Mouse (Mus musculus): Measurements from ENCODE around the gene Lce1i. TPM values are rescaled to one million over a fixed set of nuclear protein-coding genes. Genes with fewer than 3 reads are reported as not detected.
"Not testable (repeated sequence)": the region's sequence is repeated elsewhere in the genome, so short reads cannot be mapped to it uniquely, and the experiment has no call there.

Gene Lce1i
- not detected in 2 replicates for polyA plus RNA-seq (2012; ENCODE audit: insufficient read depth, insufficient read length, missing spikeins)

DNA sequence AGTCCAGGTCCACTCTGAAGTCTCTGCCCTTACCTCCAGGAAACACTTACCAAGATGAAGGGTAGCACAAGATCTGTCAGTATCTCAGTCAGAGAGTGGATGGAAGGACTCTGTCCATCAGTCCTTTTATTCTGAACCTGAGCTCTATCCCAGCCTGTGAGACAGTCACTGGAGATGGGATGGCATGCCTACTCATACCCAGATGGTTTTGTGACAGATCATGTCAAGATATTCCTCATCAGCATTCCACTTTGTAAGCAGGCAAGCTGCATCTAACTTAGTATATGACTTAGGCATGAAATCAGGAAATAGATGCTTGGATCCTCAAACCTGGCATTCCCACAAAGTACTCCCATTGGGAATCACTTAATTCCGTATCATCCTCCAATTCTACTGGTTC is at the start of gene Lce1i:
TSS of gene Lce1i (minus strand) at position 101 of the 400 bp plus-strand sequence.
- no peaks in the 10 kb centered on the region for H3K4me1 ChIP-seq (ENCODE audit: control insufficient read depth, insufficient read depth, low read length)
- no peak for TF ChIP-seq POLR2A (IDR thresholded peaks at IDR 0.05; ENCODE audit: borderline replicate concordance, low read depth, low read length)
- TF ChIP-seq CTCF (IDR thresholded peaks at IDR 0.05; ENCODE audit: low read depth, low read length), result no peak
- H3K4me3 ChIP-seq (ENCODE audit: insufficient read depth, low read length), result no peak within 1 kb of the TSS
- H3K27ac ChIP-seq (ENCODE audit: insufficient read depth, low read depth, low read length), result no peak within 1 kb of the TSS

DNA sequence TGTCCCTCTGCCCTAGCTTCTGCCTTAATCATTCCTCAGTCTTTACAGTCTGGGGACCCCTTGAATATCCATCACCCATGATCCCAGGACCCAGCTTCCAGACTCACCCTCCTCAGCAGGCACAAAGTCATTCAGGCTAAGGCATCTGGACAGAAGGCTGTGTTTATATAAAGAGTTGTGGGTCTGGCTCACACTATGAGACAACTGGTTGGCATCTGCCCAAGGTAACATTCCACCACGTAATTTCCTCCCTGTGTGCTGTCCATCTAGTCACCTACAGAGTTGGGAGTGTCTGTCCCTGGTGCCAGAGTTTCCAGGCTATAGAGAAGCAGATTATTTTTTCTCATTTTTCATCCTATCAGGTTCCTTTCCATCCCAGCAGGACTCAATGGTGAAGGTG is 48.4 kb upstream of the Lce1i start, which contains the start of gene Kprp:
TSS of gene Kprp (minus strand) at position 140 of the 400 bp plus-strand sequence.
- no peak within 1 kb of the TSS for H3K4me3 ChIP-seq (ENCODE audit: insufficient read depth, low read length)
- no peaks in the 10 kb centered on the region for H3K4me1 ChIP-seq (ENCODE audit: control insufficient read depth, insufficient read depth, low read length)
- TF ChIP-seq POLR2A (IDR thresholded peaks at IDR 0.05; ENCODE audit: borderline replicate concordance, low read depth, low read length) (no peak), CTCF (IDR thresholded peaks at IDR 0.05; ENCODE audit: low read depth, low read length) (no peak)
- no peak within 1 kb of the TSS for H3K27ac ChIP-seq (ENCODE audit: insufficient read depth, low read depth, low read length)

DNA sequence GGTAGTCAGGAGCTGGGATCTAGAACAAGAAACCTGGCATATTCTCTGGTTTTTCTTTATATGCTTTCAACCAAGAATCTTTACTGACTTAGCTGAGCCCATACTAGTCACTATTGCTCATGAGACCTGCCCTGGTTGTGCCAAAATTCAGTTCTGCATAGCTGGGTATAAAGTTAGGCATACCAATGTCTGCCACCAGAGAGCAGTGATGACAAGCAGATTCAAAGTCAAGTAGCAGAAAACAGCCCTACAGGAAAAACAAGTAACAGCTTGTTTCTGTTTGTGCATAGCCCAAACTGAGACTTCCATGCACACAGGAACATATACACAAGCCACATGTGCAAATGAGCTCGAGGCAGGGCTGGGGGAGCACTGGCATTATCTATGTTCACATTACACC is 47.1 kb upstream of the Lce1i start:
- no peaks in the 10 kb centered on the region for H3K4me1 ChIP-seq (ENCODE audit: control insufficient read depth, insufficient read depth, low read length)
- TF ChIP-seq POLR2A (IDR thresholded peaks at IDR 0.05; ENCODE audit: borderline replicate concordance, low read depth, low read length) (no peak), CTCF (IDR thresholded peaks at IDR 0.05; ENCODE audit: low read depth, low read length) (no peak)
- no peak overlapping the region for H3K4me3 ChIP-seq (ENCODE audit: insufficient read depth, low read length)
- H3K27ac ChIP-seq (ENCODE audit: insufficient read depth, low read depth, low read length), result no peak overlapping the region

DNA sequence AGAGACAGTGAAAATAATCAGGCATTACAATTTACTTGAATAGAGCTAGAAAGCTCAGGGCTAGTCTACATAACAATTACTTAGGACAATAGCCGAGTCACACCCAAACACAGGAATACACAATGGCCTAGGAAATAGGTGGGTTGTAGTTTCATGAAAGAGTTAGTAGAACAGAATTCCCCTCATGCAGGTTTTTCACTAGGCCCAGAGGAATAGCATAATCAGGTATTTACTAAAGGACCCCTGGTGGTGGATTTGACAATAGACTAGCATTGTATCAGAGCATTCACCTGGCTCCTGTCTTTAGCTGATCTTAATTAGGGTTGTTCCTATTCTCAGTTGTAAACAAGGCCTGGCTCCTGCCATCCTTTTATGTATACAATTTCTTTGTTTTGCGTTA is 37.3 kb upstream of the Lce1i start:
- H3K27ac ChIP-seq (ENCODE audit: insufficient read depth, low read depth, low read length); H3K4me3 ChIP-seq (ENCODE audit: insufficient read depth, low read length); H3K4me1 ChIP-seq (ENCODE audit: control insufficient read depth, insufficient read depth, low read length): not testable (repeated sequence)

DNA sequence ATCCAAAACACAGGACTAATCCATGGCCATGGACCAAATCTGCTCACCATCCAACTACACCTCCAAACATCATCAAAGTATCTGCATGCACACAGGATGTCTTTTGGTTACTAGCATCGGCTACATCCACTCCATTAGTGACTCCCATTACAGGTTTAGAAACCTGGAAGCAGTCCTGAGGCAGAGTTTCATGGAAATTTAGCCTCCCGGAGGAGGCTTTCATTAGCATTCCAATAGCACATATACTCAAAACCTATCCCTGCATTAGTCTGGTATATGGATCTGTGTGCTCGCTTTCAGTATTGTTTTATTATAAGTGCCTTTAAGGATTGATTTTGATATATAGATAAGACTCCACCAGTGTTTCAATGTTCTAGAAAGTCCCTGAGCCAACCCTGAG is 36.9 kb upstream of the Lce1i start:
- Histone ChIP-seq H3K4me1 (ENCODE audit: control insufficient read depth, insufficient read depth, low read length) (no peaks in the 10 kb centered on the region), H3K4me3 (ENCODE audit: insufficient read depth, low read length) (no peak overlapping the region), H3K27ac (ENCODE audit: insufficient read depth, low read depth, low read length) (no peak overlapping the region)
- TF ChIP-seq POLR2A (IDR thresholded peaks at IDR 0.05; ENCODE audit: borderline replicate concordance, low read depth, low read length) (no peak), CTCF (IDR thresholded peaks at IDR 0.05; ENCODE audit: low read depth, low read length) (no peak)

DNA sequence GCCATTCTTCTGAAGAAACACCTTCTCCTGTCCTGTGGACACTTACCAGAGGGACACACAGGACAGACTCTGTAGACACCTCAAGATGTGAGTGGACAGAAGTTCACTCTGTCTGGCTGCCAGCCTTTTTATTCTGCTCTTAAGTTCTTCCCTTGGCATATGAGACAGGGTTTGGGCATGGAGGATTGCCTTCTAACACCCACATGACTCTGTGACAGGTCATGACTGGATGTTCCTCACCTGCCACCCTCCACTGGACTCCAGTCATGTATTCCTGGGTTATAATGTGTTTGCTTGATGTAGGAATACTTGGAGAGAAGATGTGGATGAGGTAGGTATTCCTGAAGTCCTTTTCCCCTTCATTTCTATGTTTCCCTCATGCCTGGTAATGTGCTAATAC is 29.1 kb upstream of the Lce1i start, which contains the start of gene Lce1k:
TSS of gene Lce1k (minus strand) at position 101 of the 400 bp plus-strand sequence.
- no peak within 1 kb of the TSS for H3K4me3 ChIP-seq (ENCODE audit: insufficient read depth, low read length)
- TF ChIP-seq CTCF (IDR thresholded peaks at IDR 0.05; ENCODE audit: low read depth, low read length) (no peak), POLR2A (IDR thresholded peaks at IDR 0.05; ENCODE audit: borderline replicate concordance, low read depth, low read length) (no peak)
- H3K27ac ChIP-seq (ENCODE audit: insufficient read depth, low read depth, low read length), result no peak within 1 kb of the TSS
- no peaks in the 10 kb centered on the region for H3K4me1 ChIP-seq (ENCODE audit: control insufficient read depth, insufficient read depth, low read length)

DNA sequence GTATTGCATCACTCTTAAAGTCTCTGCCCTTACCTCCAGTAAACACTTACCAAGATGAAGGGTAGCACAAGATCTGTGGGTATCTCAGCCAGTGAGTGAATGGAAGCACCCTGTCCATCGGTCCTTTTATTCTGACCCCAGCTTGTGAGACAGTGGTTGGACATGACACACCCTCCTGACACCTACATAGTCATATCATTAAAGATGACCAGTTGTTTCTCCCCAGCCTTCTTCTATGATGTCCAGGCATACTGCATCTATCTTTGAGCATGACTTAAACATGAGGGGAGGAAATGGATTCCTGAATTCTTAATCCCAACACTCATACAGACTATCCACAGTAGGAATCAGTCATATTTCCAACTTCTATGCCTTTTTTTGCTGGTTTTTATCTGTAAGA is 11.7 kb upstream of the Lce1i start, which contains the start of gene Lce1j:
TSS of gene Lce1j (minus strand) at position 101 of the 400 bp plus-strand sequence.
- Histone ChIP-seq H3K27ac (ENCODE audit: insufficient read depth, low read depth, low read length) (no peak within 1 kb of the TSS), H3K4me1 (ENCODE audit: control insufficient read depth, insufficient read depth, low read length) (no peaks in the 10 kb centered on the region), H3K4me3 (ENCODE audit: insufficient read depth, low read length) (no peak within 1 kb of the TSS)
- TF ChIP-seq CTCF (IDR thresholded peaks at IDR 0.05; ENCODE audit: low read depth, low read length) (no peak), POLR2A (IDR thresholded peaks at IDR 0.05; ENCODE audit: borderline replicate concordance, low read depth, low read length) (no peak)

DNA sequence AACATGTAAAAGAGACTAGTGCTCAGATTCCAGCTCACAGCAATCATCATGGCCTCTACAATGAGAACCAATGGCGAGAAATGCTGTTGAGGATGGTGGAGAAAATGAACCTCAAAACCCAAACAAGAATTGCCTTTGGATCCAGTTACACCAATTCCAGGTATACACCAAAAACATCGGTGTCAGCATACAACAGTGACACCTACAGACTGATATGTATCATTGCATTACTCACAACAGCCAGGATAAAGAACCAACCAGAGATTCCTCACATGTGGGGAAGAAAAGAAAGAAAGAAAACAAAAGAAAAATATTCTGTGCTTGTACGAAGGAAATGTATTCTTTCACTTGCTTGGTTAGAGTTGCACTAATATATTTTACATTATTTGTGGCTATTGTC is 7.1 kb downstream of the Lce1i start:
- H3K4me3 ChIP-seq (ENCODE audit: insufficient read depth, low read length), result no peak overlapping the region
- no peak overlapping the region for H3K27ac ChIP-seq (ENCODE audit: insufficient read depth, low read depth, low read length)
- H3K4me1 ChIP-seq (ENCODE audit: control insufficient read depth, insufficient read depth, low read length), result no peaks in the 10 kb centered on the region
- TF ChIP-seq CTCF (IDR thresholded peaks at IDR 0.05; ENCODE audit: low read depth, low read length), result no peak
- TF ChIP-seq POLR2A (IDR thresholded peaks at IDR 0.05; ENCODE audit: borderline replicate concordance, low read depth, low read length), result no peak

DNA sequence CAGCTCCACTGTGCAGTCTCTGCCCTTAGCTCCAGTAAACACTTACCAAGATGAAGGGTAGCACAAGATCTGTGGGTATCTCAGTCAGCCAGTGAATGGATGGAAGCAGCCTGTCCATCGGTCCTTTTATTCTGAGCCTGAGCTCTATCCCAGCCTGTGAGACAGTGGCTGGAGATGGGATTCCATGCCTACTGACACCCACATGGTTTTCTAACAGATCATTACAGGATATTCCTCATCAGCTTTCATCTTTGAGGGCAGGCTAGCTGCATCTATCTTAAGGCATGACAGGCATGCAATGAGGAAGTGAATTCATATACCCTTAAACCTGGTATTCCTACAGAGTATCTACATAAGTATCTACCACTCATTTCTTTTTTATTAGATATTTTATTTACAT is 13.7 kb downstream of the Lce1i start, which contains the start of gene Lce1h:
TSS of gene Lce1h (minus strand) at position 101 of the 400 bp plus-strand sequence.
- H3K4me3 ChIP-seq (ENCODE audit: insufficient read depth, low read length), result no peak within 1 kb of the TSS
- H3K4me1 ChIP-seq (ENCODE audit: control insufficient read depth, insufficient read depth, low read length), result no peaks in the 10 kb centered on the region
- no peak for TF ChIP-seq POLR2A (IDR thresholded peaks at IDR 0.05; ENCODE audit: borderline replicate concordance, low read depth, low read length)
- no peak for TF ChIP-seq CTCF (IDR thresholded peaks at IDR 0.05; ENCODE audit: low read depth, low read length)
- no peak within 1 kb of the TSS for H3K27ac ChIP-seq (ENCODE audit: insufficient read depth, low read depth, low read length)

DNA sequence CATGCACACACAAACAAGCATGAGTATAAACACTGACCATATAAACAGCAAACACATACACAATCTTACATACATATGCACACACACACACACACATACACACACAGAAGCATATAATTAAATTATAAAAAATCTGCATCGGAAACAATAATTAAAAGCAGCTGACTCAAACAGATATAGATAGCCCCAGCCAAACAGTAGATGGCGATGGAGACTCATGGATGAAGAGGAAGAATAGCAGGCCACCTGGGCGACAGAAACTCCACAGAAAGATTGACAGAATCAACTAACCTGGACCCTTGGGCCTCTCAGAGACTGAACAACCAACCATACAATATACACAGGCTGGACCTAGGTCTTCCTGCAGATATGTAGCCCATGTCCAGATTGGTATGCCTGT is 25.5 kb downstream of the Lce1i start:
- no peak overlapping the region for H3K27ac ChIP-seq (ENCODE audit: insufficient read depth, low read depth, low read length)
- H3K4me1 ChIP-seq (ENCODE audit: control insufficient read depth, insufficient read depth, low read length), result no peaks in the 10 kb centered on the region
- H3K4me3 ChIP-seq (ENCODE audit: insufficient read depth, low read length), result no peak overlapping the region
- no peak for TF ChIP-seq POLR2A (IDR thresholded peaks at IDR 0.05; ENCODE audit: borderline replicate concordance, low read depth, low read length)
- no peak for TF ChIP-seq CTCF (IDR thresholded peaks at IDR 0.05; ENCODE audit: low read depth, low read length)

DNA sequence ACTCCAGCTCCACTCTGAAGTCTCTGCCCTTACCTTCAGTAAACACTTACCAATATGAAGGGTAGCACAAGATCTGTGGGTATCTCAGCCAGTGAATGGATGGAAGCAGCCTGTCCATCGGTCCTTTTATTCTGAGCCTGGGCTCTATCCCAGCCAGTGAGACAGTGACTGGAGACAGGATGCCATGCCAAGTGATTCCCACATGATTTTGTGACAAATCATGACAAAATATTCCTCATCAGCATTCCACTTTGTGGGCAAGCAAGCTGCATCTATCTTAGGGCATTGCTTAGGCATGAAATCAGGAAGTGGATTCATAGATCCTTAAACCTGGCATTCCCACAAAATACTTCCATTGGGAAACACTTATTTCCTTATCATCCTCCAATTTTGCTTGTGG is 26.5 kb downstream of the Lce1i start, which contains the start of gene Lce1g:
TSS of gene Lce1g (minus strand) at position 101 of the 400 bp plus-strand sequence.
- H3K4me1 ChIP-seq (ENCODE audit: control insufficient read depth, insufficient read depth, low read length), result no peaks in the 10 kb centered on the region
- no peak for TF ChIP-seq POLR2A (IDR thresholded peaks at IDR 0.05; ENCODE audit: borderline replicate concordance, low read depth, low read length)
- no peak for TF ChIP-seq CTCF (IDR thresholded peaks at IDR 0.05; ENCODE audit: low read depth, low read length)
- H3K4me3 ChIP-seq (ENCODE audit: insufficient read depth, low read length), result no peak within 1 kb of the TSS
- H3K27ac ChIP-seq (ENCODE audit: insufficient read depth, low read depth, low read length), result no peak within 1 kb of the TSS
